Mouse (Mus musculus): ENCODE results near the gene Ifnk.

GRCm38 (mm10) chr4:35130411-35130948 lies 21.4 kb upstream of the Ifnk start:
- TF ChIP-seq CTCF (conservative IDR thresholded peaks at IDR 0.05; ENCODE audit: low read length) (no peak), NANOG (IDR thresholded peaks at IDR 0.05; ENCODE audit: borderline replicate concordance, low read length) (no peak), POU5F1 (IDR thresholded peaks at IDR 0.05; ENCODE audit: borderline replicate concordance, low read length) (no peak)
